Mouse (Mus musculus) C2C12 (cell line): ENCODE results near the gene Snx14.

ENCODE experiments used
- CEBPB ChIP-seq: IDR thresholded peaks from one replicate; pipeline ENCODE4 v1.6.1; 2011; ENCODE audit warnings: low read depth, mild to moderate bottlenecking, control low read depth, moderate library complexity
- CTCF ChIP-seq: IDR thresholded peaks from one replicate; pipeline ENCODE4 v1.5.1; 2011; ENCODE audit not compliant: control insufficient read depth, insufficient read depth, insufficient read length
- MAX ChIP-seq: IDR thresholded peaks from one replicate; pipeline ENCODE4 v1.6.1; 2011; ENCODE audit warnings: mild to moderate bottlenecking, control low read depth
- MYOD1 ChIP-seq: IDR thresholded peaks from one replicate; pipeline ENCODE4 v1.6.1; 2011; ENCODE audit warnings: low read depth; ENCODE audit not compliant: control insufficient read depth, insufficient read length
- MYOG ChIP-seq: IDR thresholded peaks from one replicate; pipeline ENCODE4 v1.6.1; 2011; ENCODE audit not compliant: control insufficient read depth, insufficient read length; ENCODE audit errors: extremely low read depth
- USF1 ChIP-seq: IDR thresholded peaks from one replicate; pipeline ENCODE4 v1.6.1; 2011; ENCODE audit warnings: low read depth, mild to moderate bottlenecking, control low read depth, moderate library complexity

- TF ChIP-seq USF1 (no peak), CTCF (no peak), MAX (no peak), MYOD1 (no peak), MYOG (no peak), CEBPB (no peak)
Observed at GRCm38 (mm10) chr9:88366819-88367218, 71.9 kb downstream of the Snx14 start.
